Mouse (Mus musculus) heart, embryonic 10.5 days (tissue): Measurements from ENCODE around the gene Phactr3. TPM values are rescaled to one million over a fixed set of nuclear protein-coding genes. Genes with fewer than 3 reads are reported as not detected.

Source experiments
- DNase-seq: peaks from one replicate; pipeline ENCODE4 v3.0.0-alpha.2; 2017; ENCODE audit warnings: low spot score
- H3K27ac ChIP-seq: fragments of 300-500 bp; sonication (generic); 2 replicates; pipeline ENCODE4 v1.5.1; 2016; ENCODE audit warnings: mild to moderate bottlenecking
- H3K27me3 ChIP-seq: fragments of 300-500 bp; sonication (generic); 2 replicates; pipeline ENCODE4 v1.6.1; 2016; ENCODE audit warnings: mild to moderate bottlenecking; ENCODE audit not compliant: poor library complexity, insufficient read depth, severe bottlenecking
- H3K36me3 ChIP-seq: fragments of 300-500 bp; sonication (generic); 2 replicates; pipeline ENCODE4 v1.6.1; 2016; ENCODE audit warnings: mild to moderate bottlenecking, moderate library complexity
- H3K4me1 ChIP-seq: fragments of 300-500 bp; sonication (generic); 2 replicates; pipeline ENCODE4 v1.6.1; 2016; ENCODE audit warnings: mild to moderate bottlenecking
- H3K4me3 ChIP-seq: fragments of 300-500 bp; sonication (generic); 2 replicates; pipeline ENCODE4 v1.5.1; 2016; ENCODE audit warnings: mild to moderate bottlenecking, moderate library complexity
- H3K9me3 ChIP-seq: fragments of 300-500 bp; sonication (generic); 2 replicates; pipeline ENCODE4 v1.6.1; 2016; ENCODE audit warnings: mild to moderate bottlenecking, moderate library complexity
- whole genome bisulfite sequencing: fragments of 180-500 bp; shearing (Covaris S2); methylation state at CpG from one replicate; pipeline ENCODE4 v1.1.7; 2016; 5-methylcytosine and 5-hydroxymethylcytosine counted together
- polyA plus RNA-seq: library from polyadenylated mRNA; unstranded; fragments of >200 nt; fragmentation: Nextera tagmentation; extraction: Ambion mirVana; gene quantifications from 2 replicates; pipeline ENCODE4 v1.2.1, GENCODE M21; 2016

The Phactr3 gene
- polyA plus RNA-seq, 1 experiment from 2014 or later = 10.8 TPM

DNA sequence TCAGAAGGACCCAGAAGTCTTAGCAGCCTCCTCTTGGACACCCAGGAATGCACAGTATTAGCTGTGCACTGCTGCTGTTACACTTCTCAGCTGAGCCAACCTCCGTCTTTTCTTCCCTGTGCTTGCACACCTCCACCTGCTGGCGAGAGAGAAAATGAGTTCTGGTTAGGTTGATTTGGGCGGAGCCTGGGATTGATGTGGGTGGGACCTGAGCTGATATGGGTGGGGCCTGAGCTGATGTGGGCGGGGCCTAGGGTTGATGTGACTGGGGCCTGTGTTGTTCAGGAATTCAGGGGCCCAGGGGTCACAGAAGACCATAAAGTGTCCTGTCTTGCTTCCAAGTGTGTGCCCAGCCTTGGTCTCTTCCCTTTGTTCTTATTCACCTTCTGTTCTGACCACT is 128.0 kb downstream of the Phactr3 start:
- Histone ChIP-seq H3K27ac (no peak overlapping the region), H3K4me1 (peaks cover 16% of the 10 kb centered on the region; the same call in 1 of the 2 replicates), H3K36me3 (no peaks in the 10 kb centered on the region), H3K9me3 (no peaks in the 10 kb centered on the region), H3K4me3 (no peak overlapping the region), H3K27me3 (no peaks in the 10 kb centered on the region)
- 54% methylated on average over 4 of the region's 4 CpGs for WGBS
- DNase-seq = no peak

- DNase-seq = no peak
- no peak overlapping the region for H3K4me3 ChIP-seq
- H3K4me1 ChIP-seq = peaks cover 16% of the 10 kb centered on the region; the same call in 1 of the 2 replicates
- H3K27me3 ChIP-seq = no peaks in the 10 kb centered on the region
- 60% methylated on average over 8 of the region's 8 CpGs for WGBS
- no peaks in the 10 kb centered on the region for H3K9me3 ChIP-seq
- H3K36me3 ChIP-seq = no peaks in the 10 kb centered on the region
- H3K27ac ChIP-seq = no peak overlapping the region
These were observed 128.5 kb downstream of the Phactr3 start for GRCm38 (mm10) chr2:178247274-178247673.

DNA sequence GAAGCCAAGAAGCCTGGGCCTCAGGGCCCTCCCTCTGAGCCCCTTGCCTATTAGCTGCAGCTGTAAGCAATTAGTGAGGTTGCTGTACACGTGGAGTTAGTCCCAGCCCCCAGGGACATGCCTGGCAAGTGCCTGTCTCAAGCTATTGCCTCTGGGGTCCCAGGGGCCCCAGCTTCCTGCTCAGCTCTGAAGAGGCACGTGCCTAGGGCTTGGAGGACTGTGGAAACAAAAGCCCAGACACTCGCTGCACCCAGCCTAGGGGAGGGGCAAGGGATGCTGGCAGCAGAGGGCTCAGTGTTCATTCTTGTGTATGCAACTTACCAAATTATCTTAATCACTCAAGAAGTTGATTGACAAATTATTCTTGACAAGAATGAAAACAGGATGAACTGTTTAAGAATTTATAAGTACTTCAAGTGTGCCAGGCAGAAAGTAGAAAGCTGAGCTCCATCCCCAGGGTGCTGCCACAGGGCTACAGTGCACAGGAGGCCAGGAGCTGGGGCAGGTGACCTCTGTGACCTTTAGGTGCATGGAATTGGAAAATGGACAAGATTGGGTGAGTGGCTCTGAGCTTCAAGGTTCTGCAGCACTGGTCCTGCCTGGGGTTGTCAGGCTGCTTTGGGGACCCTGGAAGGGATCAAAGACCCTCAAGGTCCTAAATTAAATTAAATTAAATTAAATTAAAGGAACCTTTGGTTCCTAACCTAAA is 138.5 kb downstream of the Phactr3 start:
- DNase-seq = no peak
- WGBS = 2% methylated on average over 3 of the region's 3 CpGs
- Histone ChIP-seq H3K27ac (peak overlapping the region; percentile 71), H3K36me3 (no peaks in the 10 kb centered on the region), H3K27me3 (peaks cover 23% of the 10 kb centered on the region; the same call in 1 of the 2 replicates), H3K4me3 (no peak overlapping the region), H3K4me1 (peaks cover 23% of the 10 kb centered on the region), H3K9me3 (no peaks in the 10 kb centered on the region)

GRCm38 (mm10) chr2:178257986-178258555 is 139.3 kb downstream of the Phactr3 start:
- H3K9me3 ChIP-seq = no peaks in the 10 kb centered on the region
- H3K36me3 ChIP-seq = no peaks in the 10 kb centered on the region
- H3K27ac ChIP-seq = no peak overlapping the region
- DNase-seq = no peak
- WGBS = 8% methylated on average over 1 of the region's 2 CpGs
- peaks cover 23% of the 10 kb centered on the region for H3K4me1 ChIP-seq
- H3K4me3 ChIP-seq = no peak overlapping the region
- peaks cover 20% of the 10 kb centered on the region; the same call in 1 of the 2 replicates for H3K27me3 ChIP-seq

- 81% methylated on average over 4 of the region's 4 CpGs for WGBS
- no peak for DNase-seq
- Histone ChIP-seq H3K9me3 (no peaks in the 10 kb centered on the region), H3K4me3 (no peak overlapping the region), H3K4me1 (peaks cover 36% of the 10 kb centered on the region), H3K36me3 (no peaks in the 10 kb centered on the region), H3K27ac (no peak overlapping the region), H3K27me3 (peaks cover 9% of the 10 kb centered on the region; the same call in 1 of the 2 replicates)
These were observed 144.3 kb downstream of the Phactr3 start for GRCm38 (mm10) chr2:178263055-178263454.

- 8% methylated on average over 8 of the region's 8 CpGs for WGBS
- DNase-seq = peak; percentile 90
- Histone ChIP-seq H3K4me3 (no peak overlapping the region), H3K4me1 (peaks cover 35% of the 10 kb centered on the region), H3K36me3 (no peaks in the 10 kb centered on the region), H3K27me3 (0 out of 2 replicates have a peak, but pooled peaks cover 4% of the 10 kb centered on the region), H3K9me3 (no peaks in the 10 kb centered on the region), H3K27ac (no peak overlapping the region)
These were observed 145.6 kb downstream of the Phactr3 start for GRCm38 (mm10) chr2:178264389-178264788.

DNA sequence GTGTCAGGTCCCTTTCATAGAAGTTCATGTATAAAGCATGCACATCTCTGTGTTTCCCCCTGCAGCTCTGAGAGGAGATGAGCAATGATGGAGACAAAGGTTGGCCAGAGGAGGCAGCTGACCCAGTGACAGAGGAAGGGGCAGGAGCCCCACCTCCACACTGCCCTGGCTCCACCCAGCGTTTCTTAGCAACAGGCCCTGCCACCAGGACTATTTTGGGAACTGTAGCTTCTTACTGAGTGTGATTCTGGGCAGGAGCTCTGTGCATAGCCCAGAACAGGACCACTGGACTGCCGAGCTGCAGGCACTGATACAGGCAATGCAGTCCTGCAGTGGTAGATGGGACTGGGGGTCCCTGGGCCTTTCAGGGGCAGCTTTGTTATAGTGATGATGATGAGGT is 146.7 kb downstream of the Phactr3 start:
- Histone ChIP-seq H3K36me3 (no peaks in the 10 kb centered on the region), H3K27me3 (0 out of 2 replicates have a peak, but pooled peaks cover 4% of the 10 kb centered on the region), H3K9me3 (no peaks in the 10 kb centered on the region), H3K27ac (no peak overlapping the region), H3K4me3 (no peak overlapping the region), H3K4me1 (peaks cover 32% of the 10 kb centered on the region)
- DNase-seq = peak; percentile 79
- 8% methylated on average over 2 of the region's 2 CpGs for WGBS

- DNase-seq = no peak
- H3K27me3 ChIP-seq = no peaks in the 10 kb centered on the region
- WGBS = 82% methylated on average over 2 of the region's 2 CpGs
- H3K36me3 ChIP-seq = no peaks in the 10 kb centered on the region
- peaks cover 9% of the 10 kb centered on the region; the same call in 1 of the 2 replicates for H3K4me1 ChIP-seq
- H3K27ac ChIP-seq = no peak overlapping the region
- no peaks in the 10 kb centered on the region for H3K9me3 ChIP-seq
- H3K4me3 ChIP-seq = no peak overlapping the region
These were observed 152.0 kb downstream of the Phactr3 start for GRCm38 (mm10) chr2:178270794-178271193.

DNA sequence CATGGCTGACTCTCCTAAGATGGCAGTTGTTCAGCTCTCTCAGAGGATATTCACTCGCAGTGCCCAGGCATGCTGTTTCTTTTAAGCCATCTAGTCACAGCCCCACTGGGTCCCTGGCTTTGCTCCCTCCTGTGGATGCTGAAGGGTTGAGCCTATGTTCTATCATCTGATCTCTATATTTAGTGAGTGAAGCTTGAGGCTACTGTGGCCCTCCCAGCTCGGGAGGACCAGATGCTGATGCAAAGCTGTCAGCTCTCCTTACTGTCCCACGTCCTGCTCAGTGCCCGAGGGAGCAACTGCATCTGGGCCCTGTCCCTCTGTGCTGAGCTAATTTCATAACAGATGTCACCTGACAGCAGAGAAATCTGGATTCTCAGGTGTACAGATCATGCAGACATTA is 153.6 kb downstream of the Phactr3 start:
- H3K4me1 ChIP-seq = no peaks in the 10 kb centered on the region
- no peak overlapping the region for H3K27ac ChIP-seq
- WGBS = 63% methylated on average over 4 of the region's 4 CpGs
- H3K36me3 ChIP-seq = no peaks in the 10 kb centered on the region
- no peaks in the 10 kb centered on the region for H3K27me3 ChIP-seq
- DNase-seq = no peak
- no peak overlapping the region for H3K4me3 ChIP-seq
- H3K9me3 ChIP-seq = no peaks in the 10 kb centered on the region

GRCm38 (mm10) chr2:178274126-178274525 is 155.4 kb downstream of the Phactr3 start:
- no peaks in the 10 kb centered on the region for H3K9me3 ChIP-seq
- H3K4me1 ChIP-seq = no peaks in the 10 kb centered on the region
- WGBS = 73% methylated on average over 4 of the region's 4 CpGs
- no peaks in the 10 kb centered on the region for H3K36me3 ChIP-seq
- H3K27me3 ChIP-seq = no peaks in the 10 kb centered on the region
- DNase-seq = no peak
- no peak overlapping the region for H3K4me3 ChIP-seq
- no peak overlapping the region for H3K27ac ChIP-seq

GRCm38 (mm10) chr2:178277206-178277605 is 158.4 kb downstream of the Phactr3 start:
- peak; percentile 82 for DNase-seq
- H3K4me3 ChIP-seq = no peak overlapping the region

GRCm38 (mm10) chr2:178281183-178281582 is 162.4 kb downstream of the Phactr3 start:
- Histone ChIP-seq H3K27ac (no peak overlapping the region), H3K36me3 (no peaks in the 10 kb centered on the region), H3K27me3 (peaks cover 6% of the 10 kb centered on the region; the same call in 1 of the 2 replicates), H3K9me3 (no peaks in the 10 kb centered on the region), H3K4me3 (no peak overlapping the region), H3K4me1 (no peaks in the 10 kb centered on the region)
- DNase-seq = no peak
- 49% methylated on average over 3 of the region's 3 CpGs for WGBS

More at GRCm38 (mm10) chr2:178277206-178277605, 158.4 kb downstream of the Phactr3 start:
- no peaks in the 10 kb centered on the region for H3K36me3 ChIP-seq
- H3K27ac ChIP-seq = no peak overlapping the region
- H3K27me3 ChIP-seq = 0 out of 2 replicates have a peak, but pooled peaks cover 5% of the 10 kb centered on the region
- no peaks in the 10 kb centered on the region for H3K4me1 ChIP-seq
- no peaks in the 10 kb centered on the region for H3K9me3 ChIP-seq
- 6% methylated on average over 6 of the region's 6 CpGs for WGBS

- no peak for DNase-seq
- no peak overlapping the region for H3K4me3 ChIP-seq
- H3K36me3 ChIP-seq = no peaks in the 10 kb centered on the region
- H3K27ac ChIP-seq = no peak overlapping the region
- peaks cover under 1% of the 10 kb centered on the region; the same call in 1 of the 2 replicates for H3K27me3 ChIP-seq
- no peaks in the 10 kb centered on the region for H3K4me1 ChIP-seq
- no peaks in the 10 kb centered on the region for H3K9me3 ChIP-seq
- whole genome bisulfite sequencing = 78% methylated on average over 5 of the region's 5 CpGs
These were observed 168.5 kb downstream of the Phactr3 start for GRCm38 (mm10) chr2:178287285-178287684.
